Mouse (Mus musculus) c-Kit-positive CD71-positive TER-119-positive erythroid progenitor cells, embryonic 14.5 days (primary cell): Measurements from ENCODE around the gene Selenbp1.
A peak's percentile ranks its signal among the peaks of the same experiment; 100 is the strongest.
"Not testable (repeated sequence)": the region's sequence is repeated elsewhere in the genome, so short reads cannot be mapped to it uniquely, and the experiment has no call there.

ENCODE experiments used
- DNase-seq: peaks from one replicate; pipeline ENCODE4 v3.0.0-alpha.2; 2013; ENCODE audit warnings: low spot score

The Selenbp1 gene

DNA sequence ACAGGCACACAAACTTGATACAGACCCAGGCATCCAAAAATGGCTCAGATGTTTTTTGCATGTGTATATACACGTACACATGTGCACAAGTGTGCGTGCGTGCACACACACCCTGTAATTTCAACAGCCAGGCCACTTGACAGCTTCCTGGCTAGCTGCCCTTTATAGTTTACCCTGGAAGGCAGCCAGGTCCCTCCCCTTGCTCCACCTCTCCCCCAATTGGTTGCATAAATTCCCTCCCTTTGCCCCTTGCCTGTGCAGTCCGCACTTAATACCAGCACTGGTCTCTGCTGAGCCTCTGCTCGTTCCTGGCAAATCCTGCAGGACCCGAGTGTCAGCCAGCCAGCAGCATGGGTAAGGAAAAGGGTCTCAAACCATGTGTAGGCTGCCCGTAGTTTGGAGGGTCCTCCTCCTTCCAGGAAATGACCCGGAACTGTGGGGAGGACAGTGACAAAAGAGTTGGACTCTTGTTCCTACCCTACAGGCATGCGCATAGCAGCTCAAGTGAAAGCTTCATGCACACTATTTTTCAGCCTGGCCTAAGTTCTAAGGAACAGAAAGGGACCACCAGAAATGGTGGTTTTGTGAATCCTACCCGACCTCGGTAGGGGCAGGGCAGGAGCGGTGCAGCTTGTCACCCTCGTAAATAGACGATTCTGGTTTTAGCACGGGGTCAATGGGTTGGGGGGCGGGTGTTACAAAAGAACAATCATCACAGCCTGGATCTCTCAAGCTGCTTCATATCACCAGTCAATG, at the start of gene Selenbp1:
Gene Selenbp1, plus strand, starts transcription at position 248 of the 756 bp plus-strand sequence.
- DNase-seq, result peak; percentile 55

GRCm38 (mm10) chr3:94886316-94887224, 46.3 kb upstream of the Selenbp1 start, which contains the start of gene Psmb4:
TSS of gene Psmb4 (minus strand) at chr3:94886961.
- peak; percentile 88 for DNase-seq

DNA sequence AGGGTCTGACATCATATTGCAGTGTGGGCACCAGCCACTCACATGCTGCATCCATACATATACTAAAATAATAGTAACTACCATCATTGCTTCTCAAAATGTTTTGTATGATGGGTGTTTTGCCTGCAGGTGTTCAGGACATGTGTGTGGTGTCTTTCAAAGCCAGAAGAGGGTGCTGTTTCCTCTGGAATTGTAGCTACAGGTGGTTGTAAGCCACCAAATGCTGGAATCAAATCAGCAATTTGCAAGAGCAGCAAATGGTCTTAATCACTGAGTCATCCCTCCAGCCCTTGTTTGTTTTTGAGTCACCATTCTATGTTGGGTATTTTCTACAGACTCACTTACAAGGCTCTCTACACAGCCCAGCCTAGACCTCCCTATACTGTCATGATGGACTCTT, 44.3 kb upstream of the Selenbp1 start:
- peak; percentile 62 for DNase-seq

GRCm38 (mm10) chr3:94894076-94894475, 38.8 kb upstream of the Selenbp1 start:
- DNase-seq, result no peak

- DNase-seq, result peak; percentile 48
Measured at GRCm38 (mm10) chr3:94902747-94903146, 30.1 kb upstream of the Selenbp1 start.

GRCm38 (mm10) chr3:94904759-94905158, 28.1 kb upstream of the Selenbp1 start:
- DNase-seq, result not testable (repeated sequence)

DNA sequence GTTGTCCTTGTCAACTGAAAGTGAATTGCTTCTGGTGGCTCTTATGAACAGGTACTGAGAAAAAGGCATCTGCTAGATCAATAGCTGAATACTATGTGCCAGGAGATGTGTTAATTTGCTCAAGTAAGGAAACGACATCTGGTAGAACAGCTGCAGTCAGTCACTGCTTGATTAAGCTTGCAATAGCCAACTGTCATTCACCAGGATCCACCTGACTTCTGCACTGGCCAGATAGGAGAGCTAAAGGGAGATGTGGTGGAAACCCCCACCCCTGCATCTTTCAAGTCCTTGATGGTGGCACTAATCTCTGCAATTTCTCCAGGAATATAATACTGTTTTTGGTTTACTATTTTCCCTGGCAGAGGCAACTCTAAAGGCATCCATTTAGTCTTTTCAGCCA, 26.4 kb upstream of the Selenbp1 start:
- peak; percentile 37 for DNase-seq

GRCm38 (mm10) chr3:94911050-94911693, 21.7 kb upstream of the Selenbp1 start:
- no peak for DNase-seq

GRCm38 (mm10) chr3:94913801-94914200, 19.1 kb upstream of the Selenbp1 start:
- no peak for DNase-seq

DNA sequence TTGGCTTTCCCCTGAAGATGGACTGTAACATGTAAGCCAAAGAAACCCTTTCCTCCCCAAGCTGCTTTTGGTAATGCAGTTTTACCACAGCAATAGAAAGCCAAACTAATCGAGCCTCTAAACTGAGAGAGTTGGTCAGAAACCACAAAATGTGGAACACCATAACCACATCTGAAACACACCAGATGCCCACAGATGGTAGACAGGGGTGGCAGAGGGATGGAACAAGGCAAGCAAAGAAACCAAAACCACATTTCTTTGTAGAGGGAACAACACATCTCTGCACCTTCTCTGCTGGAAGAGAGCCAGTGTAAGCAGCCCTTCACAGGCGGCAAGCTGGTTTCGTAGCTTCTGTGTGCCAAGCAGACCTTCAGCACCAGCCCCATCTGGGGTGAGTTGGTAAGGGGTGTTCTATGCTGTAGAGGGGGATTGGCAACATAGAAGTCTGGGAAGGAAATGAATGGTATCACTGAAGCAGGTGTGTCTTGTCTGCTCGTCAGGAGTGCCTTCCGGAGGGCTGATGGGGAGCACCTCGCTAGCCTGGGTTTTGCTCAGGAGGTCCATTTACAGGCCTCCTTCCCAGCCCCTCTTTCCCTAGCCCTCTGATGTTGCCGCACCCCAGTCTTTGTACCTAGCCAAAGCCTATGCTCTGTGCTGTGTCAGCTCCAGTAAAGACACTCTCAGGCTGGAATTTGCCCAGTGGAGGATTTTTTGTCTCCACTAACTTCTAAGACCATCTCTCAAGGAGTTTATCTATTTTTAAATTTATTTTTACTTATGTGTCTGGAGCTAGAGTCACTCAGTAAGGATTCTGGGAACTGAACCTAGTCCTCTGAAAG, 16.7 kb upstream of the Selenbp1 start:
- no peak for DNase-seq

DNA sequence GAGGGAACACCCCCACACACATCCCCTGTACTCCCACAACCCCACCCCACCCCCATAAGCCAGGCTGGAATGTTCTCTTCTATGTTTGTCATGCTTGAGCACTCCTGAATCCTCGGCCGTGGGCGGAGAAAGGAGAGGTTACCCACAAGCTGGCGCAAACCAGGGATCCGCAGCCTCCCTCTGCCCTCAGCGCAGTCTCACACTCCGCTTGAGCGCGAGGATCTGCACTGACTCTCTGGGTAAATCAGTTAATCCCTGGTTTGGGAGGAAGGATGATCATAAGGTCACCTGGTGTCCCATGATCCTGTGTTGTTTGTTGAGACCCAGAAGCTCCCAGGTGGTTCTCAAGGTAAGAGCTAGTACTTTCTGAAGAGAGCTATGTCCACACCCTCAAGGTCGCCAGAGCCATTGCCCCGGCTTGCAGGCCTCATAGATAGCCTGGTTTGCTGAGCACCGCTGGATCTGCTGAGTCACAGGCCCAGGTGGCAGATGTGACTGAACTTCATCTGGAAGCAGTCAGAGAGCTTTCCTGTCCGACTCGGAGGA, 15.0 kb upstream of the Selenbp1 start:
- DNase-seq, result peak; percentile 66

DNA sequence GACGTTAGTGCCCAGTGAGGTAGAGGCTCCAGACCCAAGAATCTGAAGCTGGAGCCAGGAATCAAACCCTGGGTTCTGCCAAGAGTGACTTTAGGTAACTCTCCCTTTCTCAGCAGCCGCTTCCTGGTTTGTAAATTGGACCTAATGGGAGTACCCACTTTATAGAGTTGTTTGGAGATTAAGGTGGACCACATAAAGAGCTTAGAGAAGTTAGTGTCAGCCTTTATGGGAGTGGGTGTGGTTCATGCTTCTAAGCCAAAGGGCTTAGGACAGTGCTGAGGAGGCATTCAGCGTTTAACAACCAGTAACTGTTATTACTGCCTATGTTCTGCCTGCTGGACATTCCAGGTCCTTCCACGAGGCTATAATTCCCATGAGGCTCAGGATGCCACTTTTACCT, 14.0 kb upstream of the Selenbp1 start:
- DNase-seq, result no peak

- no peak for DNase-seq
Measured at GRCm38 (mm10) chr3:94921104-94921503, 11.8 kb upstream of the Selenbp1 start.

DNA sequence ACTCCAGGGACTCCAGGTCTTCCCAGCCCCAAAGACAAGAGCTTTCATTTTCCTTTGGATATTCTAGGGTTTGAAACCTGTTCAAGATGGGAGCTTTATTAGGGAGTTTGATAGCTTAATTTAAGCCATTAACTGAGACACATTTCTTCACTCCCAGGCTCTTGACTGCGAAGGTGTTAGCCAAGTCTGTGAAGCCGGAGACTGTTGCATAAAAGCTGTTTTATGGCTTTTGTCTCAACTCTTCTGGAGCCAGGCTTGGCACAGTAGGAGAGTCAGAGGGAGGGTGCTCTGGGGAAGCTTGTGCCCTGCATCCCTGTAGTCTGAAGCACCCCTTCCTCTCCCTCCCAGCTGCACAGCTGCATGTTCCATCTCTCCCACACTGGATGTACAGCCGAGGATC, 10.5 kb upstream of the Selenbp1 start:
- DNase-seq, result no peak

DNA sequence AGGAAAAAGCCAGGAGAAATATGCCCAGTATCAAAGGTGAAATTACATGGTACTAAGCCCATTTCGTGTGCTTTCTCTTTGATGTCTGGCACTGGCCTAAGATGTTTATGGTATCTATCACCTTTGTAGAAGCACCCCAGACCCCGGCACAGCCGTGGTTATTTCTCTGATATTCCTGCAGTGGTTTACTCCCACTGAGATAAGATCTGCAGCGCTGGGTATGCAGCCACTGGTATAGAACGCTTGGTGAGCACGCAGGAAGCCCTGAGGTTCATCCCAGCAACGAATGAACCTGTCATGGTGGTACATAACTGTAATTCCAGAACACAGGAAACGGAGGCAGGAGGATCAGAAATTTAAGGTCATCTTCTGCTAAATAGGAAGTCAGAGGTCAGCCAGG, 8.2 kb upstream of the Selenbp1 start:
- DNase-seq, result no peak

DNA sequence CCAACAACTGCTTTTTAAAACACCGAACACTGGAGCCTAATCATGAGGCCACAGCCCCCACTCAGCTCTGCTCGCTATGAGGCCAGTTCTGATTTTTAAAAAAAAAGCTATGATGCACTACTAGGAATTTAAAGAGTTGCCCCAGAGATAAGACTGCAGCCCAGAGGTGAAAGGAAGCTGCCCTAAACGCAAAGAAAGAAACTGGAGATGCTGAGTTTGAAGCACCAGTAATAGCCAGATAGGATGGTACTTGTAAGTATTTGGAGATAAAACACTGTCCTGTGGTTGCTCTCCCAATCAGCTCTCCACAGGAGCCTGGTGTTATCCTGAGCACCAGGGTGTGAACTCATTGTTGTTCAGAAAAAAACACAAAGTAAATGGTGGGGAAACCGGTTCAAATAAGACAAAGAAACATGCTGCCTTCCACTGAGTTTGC, 6.5 kb upstream of the Selenbp1 start:
- not testable (repeated sequence) for DNase-seq

DNA sequence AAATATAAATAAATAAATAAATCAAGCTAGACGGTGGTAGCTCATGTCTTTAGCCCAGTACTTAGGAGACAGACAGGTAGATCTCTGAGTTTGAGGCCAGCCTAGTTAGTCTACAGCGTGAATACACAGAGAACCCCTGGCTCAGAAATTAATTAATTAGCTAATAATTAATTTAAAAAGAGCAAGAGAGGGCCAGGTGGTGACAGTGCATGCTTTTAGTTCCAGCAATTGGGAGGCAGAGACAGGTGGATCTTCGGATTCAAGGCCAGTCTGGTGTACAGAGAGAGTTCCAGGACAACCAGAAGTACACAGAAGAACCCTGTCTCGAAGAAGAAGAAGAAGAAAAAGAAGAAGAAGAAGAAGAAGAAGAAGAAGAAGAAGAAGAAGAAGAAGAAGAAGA, 3.9 kb upstream of the Selenbp1 start:
- DNase-seq, result not testable (repeated sequence)

- DNase-seq, result not testable (repeated sequence)
Measured at GRCm38 (mm10) chr3:94930386-94931266, 2.2 kb upstream of the Selenbp1 start.

- peak; percentile 53 for DNase-seq
Measured at GRCm38 (mm10) chr3:94931427-94932082, 1.3 kb upstream of the Selenbp1 start.

DNA sequence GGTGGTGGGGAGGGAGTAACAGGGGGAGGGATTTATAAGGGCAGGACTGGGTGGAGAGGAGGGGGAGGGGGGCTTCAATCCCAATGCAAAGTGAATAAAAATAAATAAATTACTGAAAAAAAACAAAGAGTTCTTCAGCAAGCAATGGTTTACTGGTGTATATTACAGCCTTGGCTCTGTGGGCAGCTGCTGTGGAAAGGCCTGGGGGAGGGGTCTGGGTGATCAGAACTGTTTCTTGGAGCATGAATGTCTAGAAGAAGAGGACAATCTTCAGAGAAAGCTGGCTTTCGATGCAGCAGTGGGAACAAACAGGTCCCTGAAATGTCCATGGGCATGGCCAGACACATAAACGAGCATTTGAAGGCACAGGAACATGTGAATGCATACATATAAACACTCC, 577 bp upstream of the Selenbp1 start:
- DNase-seq, result not testable (repeated sequence)
